Mouse (Mus musculus): ENCODE data around the gene Tspan4. TPM values are rescaled to one million over a fixed set of nuclear protein-coding genes. Genes with fewer than 3 reads are reported as not detected.
"Not testable (repeated sequence)": the region's sequence is repeated elsewhere in the genome, so short reads cannot be mapped to it uniquely, and the experiment has no call there.

Tspan4 gene
- polyA plus RNA-seq, 1 experiment from 2014 or later: 49.1 TPM

DNA sequence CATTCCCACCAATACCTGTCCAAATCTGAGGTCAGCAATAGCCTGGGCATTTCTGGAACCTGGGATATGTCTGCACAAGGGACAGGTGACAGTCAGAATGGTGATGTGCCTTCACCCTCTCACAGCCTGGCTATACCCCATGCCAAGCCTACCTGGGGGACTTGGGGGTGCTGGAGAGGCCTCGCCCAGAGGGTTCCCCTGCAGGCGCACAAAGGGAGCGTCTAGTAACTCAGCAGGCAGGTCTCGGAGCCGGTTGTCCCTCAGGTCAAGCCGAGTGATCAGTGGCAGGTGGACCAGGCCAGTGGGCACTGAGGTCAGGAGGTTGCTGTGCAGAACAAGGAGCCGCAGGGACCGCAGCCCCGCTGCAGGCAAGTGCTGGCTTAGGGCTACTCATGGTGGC is 33.6 kb upstream of the Tspan4 start:
- 96% methylated on average over 9 of the region's 9 CpGs for WGBS

DNA sequence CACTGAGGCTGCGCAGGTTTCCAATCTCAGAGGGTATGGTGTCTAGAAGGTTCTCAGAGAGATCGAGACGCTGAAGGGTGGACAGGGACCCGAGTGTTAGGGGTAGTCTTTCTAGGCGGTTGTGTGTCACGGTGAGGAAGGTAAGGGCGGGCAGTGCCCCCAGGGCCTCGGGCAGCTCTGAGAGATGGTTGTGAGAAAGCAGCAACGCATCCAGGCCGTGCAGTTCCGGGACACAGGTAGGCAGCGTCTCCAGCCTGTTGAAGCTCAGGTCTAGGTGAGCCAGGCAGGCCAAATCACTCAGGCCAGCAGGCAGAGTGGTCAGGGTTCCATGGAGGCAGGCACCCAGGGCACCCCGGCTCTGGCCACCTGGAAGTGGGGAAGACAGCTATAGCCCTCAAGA is 32.8 kb upstream of the Tspan4 start:
- Histone ChIP-seq H3K9me3 (no peaks in the 10 kb centered on the region), H3K9ac (no peak overlapping the region), H3K27me3 (replicated peaks) (no peaks in the 10 kb centered on the region), H3K4me3 (no peak overlapping the region), H3K4me2 (0 out of 2 replicates have a peak overlapping the region, but pooled peaks have one; percentile 50), H3K27ac (no peak overlapping the region), H3K36me3 (replicated peaks) (no peaks in the 10 kb centered on the region), H3K4me1 (peaks cover 29% of the 10 kb centered on the region)
- WGBS: 93% methylated on average over 13 of the region's 13 CpGs
- ATAC-seq (replicated peaks): no peak

More for the DNA sequence above, 33.6 kb upstream of the Tspan4 start:
- H3K9ac ChIP-seq: no peak overlapping the region
- no peaks in the 10 kb centered on the region for H3K27me3 ChIP-seq (replicated peaks)
- no peak overlapping the region for H3K4me2 ChIP-seq
- ATAC-seq (replicated peaks): no peak
- H3K4me1 ChIP-seq: peaks cover 29% of the 10 kb centered on the region
- no peak overlapping the region for H3K4me3 ChIP-seq
- H3K9me3 ChIP-seq: no peaks in the 10 kb centered on the region
- no peak overlapping the region for H3K27ac ChIP-seq
- no peaks in the 10 kb centered on the region for H3K36me3 ChIP-seq (replicated peaks)

DNA sequence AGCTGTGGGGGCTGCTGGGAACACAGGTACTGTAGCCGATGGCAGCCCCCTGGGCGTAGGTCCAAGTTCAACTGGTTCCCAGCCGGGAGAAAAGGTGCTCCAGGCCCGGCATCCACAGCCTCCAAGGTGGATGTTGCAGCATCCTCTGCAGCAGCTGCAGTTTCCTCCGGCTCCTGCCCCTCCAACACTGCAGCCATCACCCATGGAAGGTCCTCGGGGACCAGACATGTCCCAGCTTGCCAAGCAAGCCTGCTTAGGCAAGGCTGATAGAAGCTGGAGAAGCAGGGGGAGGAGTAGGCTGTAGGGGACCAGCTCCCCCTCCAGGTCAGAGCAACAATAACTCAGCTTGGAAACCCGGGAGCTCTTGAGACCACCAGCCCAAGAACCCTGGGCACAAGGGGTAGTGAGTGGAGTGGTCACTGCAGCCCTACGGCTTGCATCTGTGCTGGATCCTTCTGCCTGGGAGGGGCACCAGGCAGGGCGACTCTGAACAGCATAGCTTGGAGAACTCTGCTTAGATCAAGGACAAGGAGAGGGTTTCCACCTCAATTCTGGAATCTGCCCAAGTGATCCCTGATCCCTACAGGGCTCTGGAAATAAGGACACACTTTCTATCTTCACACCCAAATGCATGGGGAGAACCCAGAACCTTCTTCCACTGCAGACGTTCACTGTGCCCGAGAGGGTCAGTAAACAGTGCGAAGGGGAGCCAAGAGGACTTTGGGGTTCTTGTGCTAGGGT is 31.8 kb upstream of the Tspan4 start:
- Histone ChIP-seq H3K27me3 (replicated peaks) (no peaks in the 10 kb centered on the region), H3K9me3 (no peaks in the 10 kb centered on the region), H3K4me1 (peaks cover 24% of the 10 kb centered on the region), H3K4me3 (peak overlapping the region; percentile 27), H3K27ac (no peak overlapping the region), H3K36me3 (replicated peaks) (no peaks in the 10 kb centered on the region), H3K4me2 (peak overlapping the region; percentile 50), H3K9ac (peak overlapping the region; percentile 29)
- WGBS: 22% methylated on average over 12 of the region's 12 CpGs
- ATAC-seq (replicated peaks): no peak

DNA sequence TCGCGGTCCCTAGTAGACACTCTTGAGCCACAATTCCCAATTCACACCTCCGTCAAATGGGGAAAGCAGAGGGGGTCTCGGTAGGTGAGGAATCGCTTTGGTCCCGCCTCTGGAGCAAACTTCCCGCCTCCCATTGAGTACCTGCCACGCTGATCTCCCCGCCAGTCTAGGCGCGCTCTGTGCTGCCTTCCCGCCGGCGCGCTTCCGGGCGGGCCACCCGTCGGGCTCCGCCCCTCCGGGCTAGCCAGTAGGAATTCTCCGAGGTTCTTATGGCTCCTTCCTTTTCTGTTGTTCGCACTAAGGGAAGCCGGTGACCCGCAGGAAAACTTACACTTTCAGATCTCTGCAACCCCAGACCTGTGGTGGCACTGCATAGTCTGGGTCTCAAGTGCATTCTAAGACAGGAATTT is 31.2 kb upstream of the Tspan4 start, which contains the start of gene Pidd1:
Gene Pidd1, minus strand, starts transcription at position 198 of the 410 bp plus-strand sequence.
- no peak for ATAC-seq (replicated peaks)
- peak within 1 kb of the TSS; percentile 27 for H3K4me3 ChIP-seq
- no peaks in the 10 kb centered on the region for H3K36me3 ChIP-seq (replicated peaks)
- peak within 1 kb of the TSS; percentile 50 for H3K4me2 ChIP-seq
- peak within 1 kb of the TSS; percentile 29 for H3K9ac ChIP-seq
- H3K27ac ChIP-seq: no peak within 1 kb of the TSS
- under 1% methylated on average over 25 of the region's 25 CpGs for WGBS
- H3K9me3 ChIP-seq: no peaks in the 10 kb centered on the region
- H3K4me1 ChIP-seq: peaks cover 29% of the 10 kb centered on the region
- no peaks in the 10 kb centered on the region for H3K27me3 ChIP-seq (replicated peaks)

DNA sequence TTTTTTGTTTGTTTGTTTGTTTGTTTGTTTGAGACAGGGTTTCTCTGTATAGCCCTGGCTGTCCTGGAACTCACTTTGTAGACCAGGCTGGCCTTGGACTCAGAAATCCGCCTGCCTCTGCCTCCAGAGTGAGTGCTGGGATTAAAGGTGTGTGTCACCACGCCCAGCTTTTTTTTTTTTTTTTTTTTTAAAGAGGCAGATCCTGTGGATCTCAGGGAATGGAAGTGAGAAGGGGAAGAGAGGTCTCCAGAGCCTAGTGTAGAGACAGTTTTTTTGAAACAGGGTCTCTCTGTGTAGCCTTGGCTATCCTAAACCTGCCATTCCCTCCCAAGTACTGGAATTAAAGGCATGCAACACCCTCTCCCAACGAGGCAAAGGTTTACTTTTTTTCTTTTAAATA is 28.7 kb upstream of the Tspan4 start:
- WGBS: 87% methylated on average over 3 of the region's 3 CpGs
- not testable (repeated sequence) for H3K36me3 ChIP-seq (replicated peaks); H3K27me3 ChIP-seq (replicated peaks); H3K9me3 ChIP-seq; H3K9ac ChIP-seq; ATAC-seq (replicated peaks); H3K4me3 ChIP-seq; H3K27ac ChIP-seq
- H3K4me2 ChIP-seq: peak overlapping the region; percentile 62
- peaks cover 31% of the 10 kb centered on the region for H3K4me1 ChIP-seq

DNA sequence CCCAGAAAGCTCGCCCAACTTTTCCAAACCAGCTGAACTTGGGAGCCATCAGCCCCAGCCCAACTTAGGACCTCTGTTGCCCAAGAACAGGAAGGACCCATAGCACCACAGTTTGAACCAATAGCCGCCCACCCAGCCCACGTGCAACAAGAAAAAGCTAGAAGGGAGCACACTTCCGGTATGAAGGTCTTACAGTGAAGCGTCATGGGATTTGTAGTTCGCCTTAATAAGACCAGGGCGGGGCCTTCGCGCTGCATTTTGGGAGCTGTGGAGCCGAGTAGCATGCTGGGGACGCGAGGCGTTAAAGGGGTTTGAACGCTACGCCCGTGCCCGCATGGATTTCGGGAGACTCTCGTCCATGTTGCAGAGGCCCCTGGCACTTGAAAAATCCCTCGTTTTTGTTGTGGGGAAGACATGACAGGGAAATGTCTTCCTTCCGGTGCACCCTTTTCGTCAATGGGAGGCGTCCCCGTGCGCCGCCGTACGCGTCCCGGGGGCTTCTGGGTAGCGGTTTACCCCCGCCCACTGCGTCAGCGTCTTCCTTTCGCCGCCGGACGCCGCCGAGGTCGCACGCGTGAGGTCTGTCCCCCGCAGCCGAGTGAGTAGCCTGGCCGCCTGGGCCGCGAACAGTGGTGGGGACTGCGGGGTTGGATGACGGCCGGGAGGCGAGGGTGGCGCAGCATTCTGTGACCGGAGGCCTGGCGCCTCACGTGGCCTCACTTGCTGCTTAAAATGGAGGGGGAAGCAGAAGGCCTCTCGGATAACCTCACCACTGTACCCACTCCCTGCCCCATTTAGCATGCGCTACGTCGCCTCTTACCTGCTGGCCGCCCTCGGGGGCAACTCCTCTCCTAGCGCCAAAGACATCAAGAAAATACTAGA is 27.7 kb upstream of the Tspan4 start, which contains the start of gene Rplp2:
Gene Rplp2, plus strand, starts transcription at position 261 of the 882 bp plus-strand sequence.
- peak within 1 kb of the TSS; percentile 95 for H3K27ac ChIP-seq
- peak within 1 kb of the TSS; percentile 69 for H3K4me3 ChIP-seq
- no peaks in the 10 kb centered on the region for H3K9me3 ChIP-seq
- WGBS: under 1% methylated on average over 63 of the region's 63 CpGs
- peak within 1 kb of the TSS; percentile 81 for H3K9ac ChIP-seq
- peaks cover 31% of the 10 kb centered on the region for H3K4me1 ChIP-seq
- H3K27me3 ChIP-seq (replicated peaks): no peaks in the 10 kb centered on the region
- ATAC-seq (replicated peaks): peak; percentile 94
- peak within 1 kb of the TSS; percentile 62 for H3K4me2 ChIP-seq
- peaks cover 10% of the 10 kb centered on the region; the same call in 1 of the 2 replicates for H3K36me3 ChIP-seq (replicated peaks)

DNA sequence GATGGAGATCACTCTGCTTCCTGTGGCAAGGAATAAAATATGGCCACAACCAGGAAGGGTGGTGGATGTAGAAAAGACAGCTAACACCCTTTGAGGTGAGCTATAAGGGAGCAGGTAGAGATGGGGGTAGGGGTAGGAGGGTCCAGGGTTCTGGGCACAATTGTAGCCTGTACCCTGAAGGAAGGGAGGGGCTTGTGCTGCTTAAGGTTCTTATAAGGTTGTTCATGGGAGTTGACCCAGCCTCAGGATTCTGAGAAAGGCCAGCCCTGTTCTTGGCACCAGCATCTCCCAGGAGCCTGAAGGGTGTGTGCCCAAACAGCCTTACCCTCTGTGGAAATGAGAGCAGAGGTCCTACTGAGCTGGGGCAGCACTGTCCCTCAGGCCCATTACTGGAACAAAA is 23.1 kb upstream of the Tspan4 start:
- Histone ChIP-seq H3K4me1 (peaks cover 28% of the 10 kb centered on the region), H3K27me3 (replicated peaks) (no peaks in the 10 kb centered on the region), H3K9me3 (no peaks in the 10 kb centered on the region), H3K27ac (no peak overlapping the region), H3K9ac (no peak overlapping the region), H3K4me3 (no peak overlapping the region), H3K4me2 (no peak overlapping the region), H3K36me3 (replicated peaks) (peaks cover 10% of the 10 kb centered on the region; the same call in 1 of the 2 replicates)
- ATAC-seq (replicated peaks): no peak

DNA sequence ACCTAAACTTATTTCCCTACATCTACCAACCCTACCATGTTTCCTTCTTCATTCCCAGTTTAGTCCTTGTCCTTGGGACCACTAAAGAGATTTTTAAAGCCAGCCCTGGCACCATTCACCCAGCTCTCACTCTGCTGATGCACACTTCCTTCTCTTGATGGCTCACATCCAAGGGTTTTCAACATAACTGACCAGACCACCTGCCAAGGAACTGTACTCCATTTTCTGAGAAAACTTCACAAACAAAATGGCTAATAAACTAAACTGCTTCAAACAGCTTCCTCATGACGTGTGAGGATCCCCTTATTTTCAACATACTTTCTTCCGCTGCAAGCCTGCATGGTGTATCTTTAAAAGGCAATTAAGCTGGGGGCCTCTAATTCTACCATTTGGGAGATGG is 21.4 kb upstream of the Tspan4 start:
- Histone ChIP-seq H3K4me2 (no peak overlapping the region), H3K4me3 (no peak overlapping the region), H3K9ac (no peak overlapping the region), H3K4me1 (peaks cover 20% of the 10 kb centered on the region), H3K27me3 (replicated peaks) (no peaks in the 10 kb centered on the region), H3K9me3 (no peaks in the 10 kb centered on the region), H3K27ac (no peak overlapping the region), H3K36me3 (replicated peaks) (peaks cover 10% of the 10 kb centered on the region; the same call in 1 of the 2 replicates)
- WGBS: 77% methylated on average over 2 of the region's 2 CpGs
- no peak for ATAC-seq (replicated peaks)

DNA sequence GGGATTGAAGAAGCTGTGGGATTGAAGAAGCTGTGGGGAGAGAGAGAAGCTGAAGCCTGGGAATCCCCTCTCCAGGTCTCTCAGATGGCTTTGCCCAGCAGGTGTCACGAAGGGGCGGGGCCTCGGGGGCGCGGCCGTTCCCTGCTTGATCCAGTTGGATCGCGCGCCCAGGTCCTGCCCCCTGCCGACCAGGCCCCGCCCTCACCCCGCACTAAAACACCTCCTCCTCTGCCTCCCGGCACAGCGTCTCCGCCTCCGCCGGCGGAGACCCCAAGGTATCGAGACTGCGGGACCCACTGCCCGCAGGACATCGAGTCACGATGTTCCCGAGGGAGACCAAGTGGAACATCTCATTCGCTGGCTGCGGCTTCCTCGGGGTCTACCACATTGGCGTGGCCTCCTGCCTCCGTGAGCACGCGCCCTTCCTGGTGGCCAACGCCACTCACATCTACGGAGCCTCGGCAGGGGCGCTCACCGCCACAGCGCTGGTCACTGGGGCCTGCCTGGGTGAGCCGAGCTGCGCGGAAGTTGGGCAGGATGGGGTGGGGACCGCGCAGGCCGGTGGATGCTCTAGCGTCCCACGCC is 20.0 kb upstream of the Tspan4 start, which contains the start of gene Pnpla2:
Gene Pnpla2, plus strand, starts transcription at position 232 of the 585 bp plus-strand sequence.
- H3K9me3 ChIP-seq: no peaks in the 10 kb centered on the region
- peaks cover 17% of the 10 kb centered on the region for H3K4me1 ChIP-seq
- H3K36me3 ChIP-seq (replicated peaks): peaks cover 13% of the 10 kb centered on the region; the same call in 1 of the 2 replicates
- peak within 1 kb of the TSS; percentile 69 for H3K27ac ChIP-seq
- H3K27me3 ChIP-seq (replicated peaks): peaks cover 5% of the 10 kb centered on the region; the same call in 1 of the 2 replicates
- peak within 1 kb of the TSS; percentile 73 for H3K4me3 ChIP-seq
- under 1% methylated on average over 45 of the region's 45 CpGs for WGBS
- peak; percentile 83 for ATAC-seq (replicated peaks)
- H3K4me2 ChIP-seq: peak within 1 kb of the TSS; percentile 92
- peak within 1 kb of the TSS; percentile 69 for H3K9ac ChIP-seq

DNA sequence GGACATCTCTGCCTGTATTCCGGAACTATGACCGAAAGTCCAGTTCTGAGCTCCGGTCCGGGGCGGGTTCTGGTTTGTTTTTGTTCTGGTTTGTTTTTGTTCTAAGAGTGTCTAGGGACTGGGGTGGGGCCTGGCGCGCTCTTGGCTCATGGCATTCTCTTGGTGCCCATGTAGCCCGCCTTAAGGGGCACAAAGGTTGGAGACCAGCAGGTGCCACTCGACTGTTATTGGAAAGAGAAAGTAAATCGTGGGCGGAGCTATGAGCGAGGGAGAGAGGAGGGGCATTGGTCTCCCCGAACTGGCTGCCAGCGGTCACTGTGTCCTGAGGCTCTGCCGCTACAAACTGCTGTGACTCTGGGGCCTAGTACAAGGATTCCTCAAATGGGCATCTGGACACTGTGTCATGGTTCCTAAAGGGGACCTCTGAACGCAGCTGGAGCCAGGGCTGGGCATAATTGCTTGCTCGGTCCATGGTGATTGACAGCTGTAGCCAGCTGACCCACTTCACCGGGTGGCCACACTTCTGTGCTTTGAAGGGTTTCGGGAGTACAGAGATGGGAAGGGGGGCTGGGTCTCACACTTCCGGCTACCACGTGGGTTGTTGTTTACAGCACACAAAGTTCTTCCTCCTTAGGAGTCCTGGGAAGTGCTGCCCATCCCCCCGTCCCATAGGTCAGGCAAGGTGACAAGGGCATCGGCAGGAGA is 19.3 kb upstream of the Tspan4 start:
- Histone ChIP-seq H3K4me1 (peaks cover 17% of the 10 kb centered on the region), H3K9me3 (no peaks in the 10 kb centered on the region), H3K27me3 (replicated peaks) (peaks cover 12% of the 10 kb centered on the region), H3K9ac (peak overlapping the region; percentile 69), H3K36me3 (replicated peaks) (peaks cover 13% of the 10 kb centered on the region; the same call in 1 of the 2 replicates), H3K27ac (peak overlapping the region; percentile 69), H3K4me3 (peak overlapping the region; percentile 73), H3K4me2 (peak overlapping the region; percentile 92)
- 2% methylated on average over 23 of the region's 23 CpGs for WGBS
- ATAC-seq (replicated peaks): peak; percentile 35

DNA sequence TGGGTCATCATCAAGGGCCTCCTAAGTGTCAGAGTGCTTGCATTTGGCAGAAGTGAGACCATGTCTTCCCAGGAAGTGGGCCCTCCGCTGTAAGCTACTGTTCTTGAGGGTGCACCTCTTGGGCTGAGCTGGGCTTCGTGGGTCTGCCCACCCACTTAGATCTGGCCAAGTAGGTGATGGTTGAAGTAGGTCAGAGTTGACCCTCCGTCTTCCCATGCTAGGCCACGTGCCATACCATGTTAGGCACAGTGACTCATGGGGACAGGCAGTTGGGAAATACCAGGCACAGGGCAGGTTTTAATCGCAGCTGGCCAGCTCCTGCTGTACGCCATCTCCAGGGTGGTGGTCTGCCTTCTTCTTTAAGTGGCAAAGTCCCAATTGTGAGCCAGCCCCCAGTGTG is 18.3 kb upstream of the Tspan4 start:
- Histone ChIP-seq H3K4me2 (peak overlapping the region; percentile 92), H3K27ac (no peak overlapping the region), H3K36me3 (replicated peaks) (peaks cover 10% of the 10 kb centered on the region; the same call in 1 of the 2 replicates), H3K4me3 (no peak overlapping the region), H3K4me1 (peaks cover 21% of the 10 kb centered on the region), H3K9ac (no peak overlapping the region), H3K9me3 (no peaks in the 10 kb centered on the region), H3K27me3 (replicated peaks) (peaks cover 22% of the 10 kb centered on the region)
- 92% methylated on average over 6 of the region's 6 CpGs for WGBS
- no peak for ATAC-seq (replicated peaks)
